Mouse (Mus musculus) midbrain, embryonic 16.5 days (tissue): Measurements from ENCODE around the gene Mospd3. TPM values are rescaled to one million over a fixed set of nuclear protein-coding genes. Genes with fewer than 3 reads are reported as not detected.
A peak's percentile ranks its signal among the peaks of the same experiment; 100 is the strongest.

ENCODE experiments used
- ATAC-seq: fragments of 200-750 bp; cut with Nextera tagmentation; 2 replicates; pipeline ENCODE4 v1.8.0; 2017; ENCODE audit warnings: moderate TSS enrichment
- H3K27ac ChIP-seq: fragments of 300-500 bp; sonication (generic); 2 replicates; pipeline ENCODE4 v1.5.1; 2014; ENCODE audit warnings: mild to moderate bottlenecking, low read length, mixed read lengths
- H3K27me3 ChIP-seq: fragments of 300-500 bp; sonication (generic); 2 replicates; pipeline ENCODE4 v1.6.1; 2014; ENCODE audit warnings: low read depth, low read length, mixed read lengths; ENCODE audit not compliant: control insufficient read depth, insufficient read depth
- H3K36me3 ChIP-seq: fragments of 300-500 bp; sonication (generic); 2 replicates; pipeline ENCODE4 v1.6.1; 2014; ENCODE audit warnings: mild to moderate bottlenecking, low read length, moderate library complexity, mixed read lengths; ENCODE audit not compliant: control insufficient read depth, insufficient read depth
- H3K4me1 ChIP-seq: fragments of 300-500 bp; sonication (generic); 2 replicates; pipeline ENCODE4 v1.6.1; 2014; ENCODE audit warnings: mild to moderate bottlenecking, low read length, mixed read lengths; ENCODE audit not compliant: control insufficient read depth, insufficient read depth
- H3K4me2 ChIP-seq: fragments of 300-500 bp; sonication (generic); 2 replicates; pipeline ENCODE4 v1.6.1; 2014; ENCODE audit warnings: mild to moderate bottlenecking, low read length, mixed read lengths
- H3K4me3 ChIP-seq: fragments of 300-500 bp; sonication (generic); 2 replicates; pipeline ENCODE4 v1.5.1; 2014; ENCODE audit warnings: low read depth, mild to moderate bottlenecking, low read length, moderate library complexity, mixed read lengths
- H3K9ac ChIP-seq: fragments of 300-500 bp; sonication (generic); 2 replicates; pipeline ENCODE4 v1.6.1; 2014; ENCODE audit warnings: low read depth, low read length, mixed read lengths
- H3K9me3 ChIP-seq: fragments of 300-500 bp; sonication (generic); replicated peaks from 2 replicates; pipeline ENCODE4 v1.6.1; 2014; ENCODE audit warnings: mild to moderate bottlenecking, low read length, mixed read lengths; ENCODE audit not compliant: control insufficient read depth, poor library complexity, severe bottlenecking
- WGBS: fragments of 180-500 bp; shearing (Covaris S2); extraction: QIAGEN DNeasy Blood & Tissue Kit; methylation state at CpG from one replicate; pipeline ENCODE4 v1.1.7; 2014; 5-methylcytosine and 5-hydroxymethylcytosine counted together
- polyA plus RNA-seq: library from polyadenylated mRNA; unstranded; fragments of >200 nt; fragmentation: Nextera tagmentation; extraction: Ambion mirVana; gene quantifications from 2 replicates; pipeline ENCODE4 v1.2.1, GENCODE M21; 2015

Gene Mospd3
- 57.2 and 60.9 TPM in 2 replicates for polyA plus RNA-seq

GRCm38 (mm10) chr5:137600619-137601364, at the start of gene Mospd3:
TSS of gene Mospd3 (minus strand) at chr5:137601058.
- Histone ChIP-seq H3K4me3 (peak within 1 kb of the TSS; percentile 85), H3K27me3 (no peaks in the 10 kb centered on the region), H3K4me2 (peak within 1 kb of the TSS; percentile 99), H3K36me3 (peaks cover 3% of the 10 kb centered on the region; the same call in 1 of the 2 replicates), H3K27ac (peak within 1 kb of the TSS; percentile 80), H3K9ac (peak within 1 kb of the TSS; percentile 98), H3K4me1 (peaks cover 12% of the 10 kb centered on the region), H3K9me3 (no peaks in the 10 kb centered on the region)
- peak; percentile 97 for ATAC-seq
- WGBS: under 1% methylated on average over 41 of the region's 41 CpGs

GRCm38 (mm10) chr5:137649669-137650571, 49.1 kb upstream of the Mospd3 start:
- peaks cover 27% of the 10 kb centered on the region for H3K4me1 ChIP-seq
- peaks cover 16% of the 10 kb centered on the region for H3K27me3 ChIP-seq
- H3K36me3 ChIP-seq: peaks cover 4% of the 10 kb centered on the region; the same call in 1 of the 2 replicates
- peak overlapping the region; percentile 43 for H3K4me2 ChIP-seq
- H3K9ac ChIP-seq: no peak overlapping the region
- H3K4me3 ChIP-seq: no peak overlapping the region
- WGBS: 14% methylated on average over 18 of the region's 18 CpGs
- 0 out of 2 replicates have a peak overlapping the region, but pooled peaks have one; percentile 13 for H3K27ac ChIP-seq
- H3K9me3 ChIP-seq: no peaks in the 10 kb centered on the region
- no peak for ATAC-seq

- no peak overlapping the region for H3K27ac ChIP-seq
- no peak overlapping the region for H3K4me2 ChIP-seq
- H3K36me3 ChIP-seq: peaks cover 4% of the 10 kb centered on the region; the same call in 1 of the 2 replicates
- H3K4me3 ChIP-seq: no peak overlapping the region
- WGBS: 25% methylated on average over 4 of the region's 4 CpGs
- no peak for ATAC-seq
- peaks cover 27% of the 10 kb centered on the region for H3K4me1 ChIP-seq
- no peaks in the 10 kb centered on the region for H3K9me3 ChIP-seq
- H3K9ac ChIP-seq: no peak overlapping the region
- peaks cover 22% of the 10 kb centered on the region for H3K27me3 ChIP-seq
These were observed 48.4 kb upstream of the Mospd3 start for GRCm38 (mm10) chr5:137649251-137649650.

GRCm38 (mm10) chr5:137647827-137648601, 47.2 kb upstream of the Mospd3 start:
- H3K9ac ChIP-seq: peak overlapping the region; percentile 40; the same call in 1 of the 2 replicates
- peaks cover 4% of the 10 kb centered on the region; the same call in 1 of the 2 replicates for H3K36me3 ChIP-seq
- H3K27me3 ChIP-seq: peaks cover 29% of the 10 kb centered on the region
- peak overlapping the region; percentile 66 for H3K27ac ChIP-seq
- no peak overlapping the region for H3K4me2 ChIP-seq
- 74% methylated on average over 9 of the region's 9 CpGs for WGBS
- no peak overlapping the region for H3K4me3 ChIP-seq
- peaks cover 27% of the 10 kb centered on the region for H3K4me1 ChIP-seq
- H3K9me3 ChIP-seq: no peaks in the 10 kb centered on the region
- peak; percentile 79 for ATAC-seq

- Histone ChIP-seq H3K9me3 (no peaks in the 10 kb centered on the region), H3K9ac (0 out of 2 replicates have a peak within 1 kb of the TSS, but pooled peaks have one; percentile 44), H3K4me2 (peak within 1 kb of the TSS; percentile 42), H3K27me3 (peaks cover 29% of the 10 kb centered on the region), H3K4me1 (peaks cover 27% of the 10 kb centered on the region), H3K4me3 (peak within 1 kb of the TSS; percentile 26), H3K27ac (no peak within 1 kb of the TSS), H3K36me3 (peaks cover 9% of the 10 kb centered on the region)
- WGBS: 14% methylated on average over 11 of the region's 11 CpGs
- ATAC-seq: no peak
These were observed 44.8 kb upstream of the Mospd3 start, which contains the start of gene Irs3 for GRCm38 (mm10) chr5:137645652-137646091. TSS of gene Irs3 (minus strand) at chr5:137645714.

- H3K4me3 ChIP-seq: peak overlapping the region; percentile 26
- WGBS: 2% methylated on average over 44 of the region's 44 CpGs
- peaks cover 29% of the 10 kb centered on the region for H3K27me3 ChIP-seq
- peaks cover 26% of the 10 kb centered on the region for H3K4me1 ChIP-seq
- peaks cover 14% of the 10 kb centered on the region for H3K36me3 ChIP-seq
- peak overlapping the region; percentile 42 for H3K4me2 ChIP-seq
- no peak overlapping the region for H3K27ac ChIP-seq
- H3K9me3 ChIP-seq: no peaks in the 10 kb centered on the region
- no peak for ATAC-seq
- 0 out of 2 replicates have a peak overlapping the region, but pooled peaks have one; percentile 44 for H3K9ac ChIP-seq
These were observed 44.3 kb upstream of the Mospd3 start for GRCm38 (mm10) chr5:137645091-137645651.

- Histone ChIP-seq H3K4me1 (peaks cover 19% of the 10 kb centered on the region), H3K4me3 (no peak overlapping the region), H3K27ac (no peak overlapping the region), H3K36me3 (peaks cover 21% of the 10 kb centered on the region), H3K9ac (no peak overlapping the region), H3K9me3 (no peaks in the 10 kb centered on the region), H3K27me3 (peaks cover 29% of the 10 kb centered on the region), H3K4me2 (no peak overlapping the region)
- no peak for ATAC-seq
- 37% methylated on average over 19 of the region's 19 CpGs for WGBS
These were observed 43.6 kb upstream of the Mospd3 start for GRCm38 (mm10) chr5:137644484-137644883.

- no peak overlapping the region for H3K9ac ChIP-seq
- H3K4me3 ChIP-seq: no peak overlapping the region
- H3K27ac ChIP-seq: no peak overlapping the region
- H3K4me1 ChIP-seq: peaks cover 6% of the 10 kb centered on the region
- no peak for ATAC-seq
- H3K36me3 ChIP-seq: peaks cover 35% of the 10 kb centered on the region
- no peaks in the 10 kb centered on the region for H3K9me3 ChIP-seq
- peaks cover 29% of the 10 kb centered on the region for H3K27me3 ChIP-seq
- WGBS: 49% methylated on average over 4 of the region's 4 CpGs
- H3K4me2 ChIP-seq: no peak overlapping the region
These were observed 42.0 kb upstream of the Mospd3 start for GRCm38 (mm10) chr5:137642886-137643285.
